21 mouse cellular contexts compared by ENCODE assay signal in the genomic region with DNA sequence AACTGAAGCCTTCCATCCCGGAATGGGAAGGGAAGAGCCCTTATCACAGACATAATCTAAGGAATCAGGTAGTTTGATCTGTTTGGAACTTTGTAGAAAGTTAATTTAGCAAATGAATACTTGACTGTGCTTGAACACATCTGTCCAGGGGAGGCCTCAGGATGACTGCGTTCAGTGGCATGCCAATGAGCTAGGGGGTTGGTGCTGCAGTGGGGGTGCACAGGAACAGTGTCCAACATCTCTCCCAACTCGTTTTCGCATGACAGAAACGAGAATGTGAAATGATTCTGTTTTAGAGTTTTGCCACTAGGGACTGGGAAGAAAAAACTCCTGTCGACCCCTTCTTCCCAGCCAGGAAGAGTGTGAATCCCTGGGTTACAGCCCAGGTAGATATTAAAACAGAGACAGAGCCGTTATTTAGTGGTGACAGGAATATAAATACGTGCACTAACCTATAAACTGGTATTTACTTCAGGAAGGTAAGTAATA.
"Had no signal": no experiment of that assay in that cellular context is flagged by ENCODE, and none has a peak within 500 bp of the region (broad histone marks: within the 10 kb centered on the region; RNA-seq: fewer than 3 reads in every experiment).

No protein-coding gene starts in this region.

- H3K9ac ChIP-seq: limb, embryonic 12.5 days; limb, embryonic 15.5 days; liver, embryonic 14.5 days; liver, postnatal 0 days; lung, embryonic 14.5 days; midbrain, embryonic 15.5 days had no signal

- H3K36me3 ChIP-seq: limb, embryonic 12.5 days; limb, embryonic 15.5 days; midbrain, embryonic 10.5 days; midbrain, embryonic 15.5 days had no signal

- H3K27ac ChIP-seq: kidney, postnatal 0 days; layer of hippocampus, adult 2 months; limb, embryonic 12.5 days; limb, embryonic 15.5 days; liver, embryonic 14.5 days; midbrain, embryonic 10.5 days; midbrain, embryonic 15.5 days; stomach, postnatal 0 days had no signal

- H3K4me3 ChIP-seq: layer of hippocampus, adult 2 months; limb, embryonic 12.5 days; limb, embryonic 15.5 days; megakaryocyte, embryonic 14.5 days; midbrain, embryonic 10.5 days; midbrain, embryonic 15.5 days had no signal

- H3K9me3 ChIP-seq: limb, embryonic 12.5 days; limb, embryonic 15.5 days; megakaryocyte, embryonic 14.5 days; midbrain, embryonic 10.5 days; midbrain, embryonic 15.5 days had no signal

- ATAC-seq: intestine, postnatal 0 days; liver, postnatal 0 days; lung, postnatal 0 days; midbrain, embryonic 15.5 days had no signal

- DNase-seq: kidney, adult 2 months; kidney, postnatal 25 days; layer of hippocampus, adult 9-11 months; left cerebral cortex, postnatal 4 days; liver, postnatal 0 days; lung, embryonic 14.5 days; lung, postnatal 36 days; right cerebral cortex, postnatal 25 days; spleen, adult 18-20 months had no signal

- H3K4me2 ChIP-seq: limb, embryonic 12.5 days; limb, embryonic 15.5 days; liver, embryonic 11.5 days; lung, embryonic 14.5 days; midbrain, embryonic 15.5 days had no signal
